Mouse (Mus musculus) gastrocnemius, postnatal 10 days (tissue): ENCODE data around the gene Socs2. TPM values are rescaled to one million over a fixed set of nuclear protein-coding genes. Genes with fewer than 3 reads are reported as not detected.

Experiments used
- DNase-seq: peaks from one replicate; pipeline ENCODE4 v3.0.0; 2021; ENCODE audit warnings: mixed read lengths
- total RNA-seq, 2 experiments: library from RNA; stranded (reverse); gene quantifications; 2 replicates each; pipeline ENCODE4 v1.2.3; 2021

Socs2 gene
- total RNA-seq, 2 experiments from 2014 or later, result 13.9 to 21.3 TPM

GRCm38 (mm10) chr10:95420284-95420683, 3.3 kb upstream of the Socs2 start:
- no peak for DNase-seq

- DNase-seq, result no peak
Observed at GRCm38 (mm10) chr10:95419726-95420125, 2.7 kb upstream of the Socs2 start.

GRCm38 (mm10) chr10:95418631-95419030, 1.7 kb upstream of the Socs2 start:
- DNase-seq, result no peak

- peak; percentile 79 for DNase-seq
Observed at GRCm38 (mm10) chr10:95417496-95418236, 686 bp upstream of the Socs2 start.

- no peak for DNase-seq
Observed at GRCm38 (mm10) chr10:95416361-95416684, 657 bp downstream of the Socs2 start.

- peak; percentile 55 for DNase-seq
Observed at GRCm38 (mm10) chr10:95415533-95416360, 1.2 kb downstream of the Socs2 start.

- DNase-seq, result no peak
Observed at GRCm38 (mm10) chr10:95415159-95415532, 1.8 kb downstream of the Socs2 start.

GRCm38 (mm10) chr10:95414316-95415158, 2.4 kb downstream of the Socs2 start:
- DNase-seq, result peak; percentile 58

GRCm38 (mm10) chr10:95411139-95411538, 5.8 kb downstream of the Socs2 start:
- DNase-seq, result no peak

- no peak for DNase-seq
Observed at GRCm38 (mm10) chr10:95410709-95411108, 6.3 kb downstream of the Socs2 start.

- no peak for DNase-seq
Observed at GRCm38 (mm10) chr10:95410209-95410608, 6.8 kb downstream of the Socs2 start.

GRCm38 (mm10) chr10:95409149-95409548, 7.8 kb downstream of the Socs2 start:
- no peak for DNase-seq

GRCm38 (mm10) chr10:95408487-95408886, 8.5 kb downstream of the Socs2 start:
- DNase-seq, result no peak

GRCm38 (mm10) chr10:95407541-95408160, 9.3 kb downstream of the Socs2 start:
- DNase-seq, result no peak

GRCm38 (mm10) chr10:95404774-95405173, 12.2 kb downstream of the Socs2 start:
- DNase-seq, result no peak

- no peak for DNase-seq
Observed at GRCm38 (mm10) chr10:95399689-95400354, 17.2 kb downstream of the Socs2 start.

- peak; percentile 14 for DNase-seq
Observed at GRCm38 (mm10) chr10:95398489-95398888, 18.5 kb downstream of the Socs2 start.

- no peak for DNase-seq
Observed at GRCm38 (mm10) chr10:95397191-95397835, 19.7 kb downstream of the Socs2 start.

GRCm38 (mm10) chr10:95396356-95396755, 20.6 kb downstream of the Socs2 start:
- no peak for DNase-seq

- DNase-seq, result no peak
Observed at GRCm38 (mm10) chr10:95394819-95395812, 21.9 kb downstream of the Socs2 start.
